Comparison of ENCODE assay signal across 20 mouse cellular contexts in the genomic region with DNA sequence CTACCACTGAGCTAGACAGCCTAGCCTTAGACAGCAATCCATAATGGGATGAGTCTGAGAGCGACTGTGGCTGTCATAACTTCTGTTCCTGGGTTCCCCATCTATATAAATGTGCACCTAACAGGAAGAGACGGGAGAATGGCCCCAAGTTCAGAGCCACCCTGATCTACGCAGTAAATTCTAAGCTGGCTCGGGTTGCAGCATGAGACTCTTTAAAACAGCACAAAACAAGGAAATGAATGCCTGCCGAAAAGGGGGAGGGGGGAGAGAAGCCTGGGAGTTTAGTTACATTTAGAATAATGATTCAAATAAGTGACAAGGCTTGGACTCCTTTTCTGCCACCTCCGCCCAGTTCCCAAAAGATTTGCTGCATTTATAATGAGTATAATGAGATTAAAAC. TPM values are rescaled to one million over a fixed set of nuclear protein-coding genes. Genes with fewer than 3 reads are reported as not detected.
DNase-seq lines count a peak whose midpoint lies in the region; ATAC-seq and TF ChIP-seq lines count a peak whose summit lies in the region.
"Had no signal": no experiment of that assay in that cellular context is flagged by ENCODE, and none has a peak within 500 bp of the region (broad histone marks: within the 10 kb centered on the region; RNA-seq: fewer than 3 reads in every experiment).

No protein-coding gene starts in this region.

- no peaks in the 10 kb centered on the region for H3K36me3 ChIP-seq in embryonic facial prominence, embryonic 14.5 days (ENCODE audit: control insufficient read depth, insufficient read depth, low read length)
- H3K36me3 ChIP-seq in embryonic facial prominence, embryonic 10.5 days (replicated peaks) = no peaks in the 10 kb centered on the region
- no peaks in the 10 kb centered on the region for H3K36me3 ChIP-seq in hindbrain, postnatal 0 days (ENCODE audit: insufficient read depth, low read length)
- no peaks in the 10 kb centered on the region for H3K36me3 ChIP-seq in hindbrain, embryonic 11.5 days (ENCODE audit: control insufficient read depth, insufficient read depth, low read length)
- H3K36me3 ChIP-seq: embryonic facial prominence, embryonic 13.5 days; hindbrain, embryonic 10.5 days had no signal

- no peak overlapping the region for H3K27ac ChIP-seq in embryonic facial prominence, embryonic 14.5 days (replicated peaks; ENCODE audit: low read depth, low read length)
- H3K27ac ChIP-seq in embryonic facial prominence, embryonic 10.5 days (replicated peaks) = no peak overlapping the region
- H3K27ac ChIP-seq in hindbrain, postnatal 0 days = no peak overlapping the region
- H3K27ac ChIP-seq in hindbrain, embryonic 11.5 days (ENCODE audit: low read depth, low read length) = no peak overlapping the region
- peak overlapping the region; percentile 55; the same call in 1 of the 2 replicates for H3K27ac ChIP-seq in layer of hippocampus, adult 2 months
- H3K27ac ChIP-seq: embryonic facial prominence, embryonic 13.5 days; forebrain, embryonic 10.5 days; hindbrain, embryonic 10.5 days; hindbrain, embryonic 14.5 days had no signal

- H3K4me2 ChIP-seq in embryonic facial prominence, embryonic 14.5 days (ENCODE audit: low read depth, low read length) = no peak overlapping the region
- no peak overlapping the region; the same call in 1 of the 2 replicates for H3K4me2 ChIP-seq in hindbrain, postnatal 0 days (ENCODE audit: low read depth, low read length)
- no peak overlapping the region for H3K4me2 ChIP-seq in hindbrain, embryonic 11.5 days (replicated peaks; ENCODE audit: low read depth, low read length)
- H3K4me2 ChIP-seq: embryonic facial prominence, embryonic 13.5 days; heart, embryonic 11.5 days; hindbrain, embryonic 14.5 days had no signal

- no peak for DNase-seq in embryonic facial prominence, embryonic 14.5 days (ENCODE audit: low spot score)
- DNase-seq in embryonic facial prominence, embryonic 10.5 days (ENCODE audit: low spot score) = no peak
- DNase-seq in hindbrain, postnatal 0 days (ENCODE audit: low spot score) = peak; percentile 18
- DNase-seq in hindbrain, embryonic 11.5 days (ENCODE audit: low spot score) = no peak
- DNase-seq in layer of hippocampus, adult 2 months (ENCODE audit: low spot score in 2 of 2) = no peak
- DNase-seq in layer of hippocampus, postnatal 10 days (ENCODE audit: low spot score in 2 of 2) = no peak
- no peak for DNase-seq in ovary, adult 18-20 months (ENCODE audit: low spot score)
- DNase-seq: adrenal gland, adult 8-10 months; adrenal gland, postnatal 25 days; cerebellum, adult 11 months; forebrain, postnatal 0 days; gastrocnemius, postnatal 36 days; heart, postnatal 36 days had no signal

- ATAC-seq in embryonic facial prominence, embryonic 14.5 days (ENCODE audit: low read depth) = peak; percentile 44; the same call in 1 of the 2 replicates
- no peak for ATAC-seq in hindbrain, postnatal 0 days
- no peak for ATAC-seq in hindbrain, embryonic 11.5 days (ENCODE audit: low FRiP score)
- ATAC-seq: activated CD4-positive, CD25-positive, alpha-beta regulatory T cell, adult 4 months; forebrain, embryonic 14.5 days; forebrain, postnatal 0 days had no signal

- H3K4me1 ChIP-seq in embryonic facial prominence, embryonic 14.5 days (ENCODE audit: control insufficient read depth, insufficient read depth, low read length) = peaks cover 4% of the 10 kb centered on the region; the same call in 1 of the 2 replicates
- peaks cover 23% of the 10 kb centered on the region for H3K4me1 ChIP-seq in embryonic facial prominence, embryonic 10.5 days
- H3K4me1 ChIP-seq in hindbrain, postnatal 0 days (ENCODE audit: insufficient read depth, low read length) = no peaks in the 10 kb centered on the region
- no peaks in the 10 kb centered on the region for H3K4me1 ChIP-seq in hindbrain, embryonic 11.5 days (replicated peaks; ENCODE audit: control insufficient read depth, insufficient read depth, low read length)

- H3K9ac ChIP-seq in embryonic facial prominence, embryonic 14.5 days (ENCODE audit: low read depth, low read length) = no peak overlapping the region
- no peak overlapping the region for H3K9ac ChIP-seq in hindbrain, postnatal 0 days (replicated peaks; ENCODE audit: low read length)
- no peak overlapping the region for H3K9ac ChIP-seq in hindbrain, embryonic 11.5 days (ENCODE audit: low read depth, low read length)
- H3K9ac ChIP-seq: embryonic facial prominence, embryonic 13.5 days; forebrain, postnatal 0 days; hindbrain, embryonic 14.5 days had no signal

- no peak overlapping the region for H3K4me3 ChIP-seq in embryonic facial prominence, embryonic 14.5 days (ENCODE audit: low read depth, low read length)
- H3K4me3 ChIP-seq in embryonic facial prominence, embryonic 10.5 days = no peak overlapping the region
- H3K4me3 ChIP-seq in hindbrain, postnatal 0 days (ENCODE audit: low read length) = no peak overlapping the region
- H3K4me3 ChIP-seq in hindbrain, embryonic 11.5 days (ENCODE audit: low read depth, low read length) = no peak overlapping the region
- no peak overlapping the region for H3K4me3 ChIP-seq in layer of hippocampus, adult 2 months
- H3K4me3 ChIP-seq: embryonic facial prominence, embryonic 13.5 days; forebrain, embryonic 10.5 days; hindbrain, embryonic 10.5 days had no signal

- WGBS in embryonic facial prominence, embryonic 14.5 days = 63% methylated on average over 6 of the region's 6 CpGs
- 78% methylated on average over 6 of the region's 6 CpGs for WGBS in embryonic facial prominence, embryonic 10.5 days
- 63% methylated on average over 6 of the region's 6 CpGs for WGBS in hindbrain, postnatal 0 days
- whole genome bisulfite sequencing in hindbrain, embryonic 11.5 days = 79% methylated on average over 6 of the region's 6 CpGs

- TF ChIP-seq CTCF in hindbrain, postnatal 0 days (IDR thresholded peaks at IDR 0.05; ENCODE audit: low read depth) = no peak
- no peak for TF ChIP-seq CTCF in layer of hippocampus, adult 2 months (conservative IDR thresholded peaks at IDR 0.05)

- no peaks in the 10 kb centered on the region for H3K27me3 ChIP-seq in embryonic facial prominence, embryonic 14.5 days (replicated peaks; ENCODE audit: control insufficient read depth, insufficient read depth, low read length)
- no peaks in the 10 kb centered on the region for H3K27me3 ChIP-seq in embryonic facial prominence, embryonic 10.5 days (replicated peaks; ENCODE audit: low read depth, poor library complexity, severe bottlenecking)
- H3K27me3 ChIP-seq in hindbrain, postnatal 0 days (ENCODE audit: insufficient read depth, low read length) = no peaks in the 10 kb centered on the region
- H3K27me3 ChIP-seq in hindbrain, embryonic 11.5 days (ENCODE audit: control insufficient read depth, insufficient read depth, low read length) = no peaks in the 10 kb centered on the region
- H3K27me3 ChIP-seq: embryonic facial prominence, embryonic 13.5 days had no signal

- no peaks in the 10 kb centered on the region for H3K9me3 ChIP-seq in embryonic facial prominence, embryonic 14.5 days (ENCODE audit: control insufficient read depth, low read length)
- no peaks in the 10 kb centered on the region for H3K9me3 ChIP-seq in embryonic facial prominence, embryonic 10.5 days
- H3K9me3 ChIP-seq in hindbrain, postnatal 0 days (ENCODE audit: low read length) = no peaks in the 10 kb centered on the region
- no peaks in the 10 kb centered on the region for H3K9me3 ChIP-seq in hindbrain, embryonic 11.5 days (ENCODE audit: control insufficient read depth, low read length)
- H3K9me3 ChIP-seq: embryonic facial prominence, embryonic 13.5 days; forebrain, embryonic 10.5 days; hindbrain, embryonic 10.5 days had no signal

RNA-seq across cellular contexts. Expression of a gene that starts 13.9 kb away (rescaled TPM):
- 20.4 and 22.3 TPM in 2 replicates for polyA plus RNA-seq in embryonic facial prominence, embryonic 14.5 days (2014; fragmentation: Nextera tagmentation; extraction: Ambion mirVana)
- 9.7 and 10.6 TPM in 2 replicates for polyA plus RNA-seq in embryonic facial prominence, embryonic 10.5 days (2016; fragmentation: Nextera tagmentation; extraction: Ambion mirVana)
- 52.4 and 63.6 TPM in 2 replicates for total RNA-seq in hindbrain, postnatal 0 days (2014; rRNA removed)
- polyA plus RNA-seq in hindbrain, postnatal 0 days (2015; fragmentation: Nextera tagmentation; extraction: Ambion mirVana) = 19.3 and 19.9 TPM in 2 replicates
- 10.7 and 11.2 TPM in 2 replicates for polyA plus RNA-seq in hindbrain, embryonic 11.5 days (2014; fragmentation: Nextera tagmentation; extraction: Ambion mirVana)
- 10 to 100 TPM; 21.1 to 26.4 TPM for total RNA-seq in layer of hippocampus, adult 2 months (2021)
- total RNA-seq in layer of hippocampus, postnatal 10 days (2021) = 10 to 100 TPM; 27.3 to 31.9 TPM
- polyA plus RNA-seq: activated CD4-positive, CD25-positive, alpha-beta regulatory T cell, adult 4 months had no signal
